Mouse (Mus musculus): ENCODE measurements at regions not wholly inside any gene's neighbourhood (a gene's known extent, or its start where the extent isn't known, plus 50 kb on each side); places are given as distances from the start of the nearest gene placed in this dataset.
A peak's percentile ranks its signal among the peaks of the same experiment; 100 is the strongest.

GRCm38 (mm10) chr3:133744552-133745118 lies 199.7 kb upstream of the Tet2 start:
- no peak for DNase-seq (ENCODE audit: low spot score in 2 of 2)
- intact Hi-C loops (cut with DNase I) = no loop called here

GRCm38 (mm10) chr3:133748756-133749737 lies 204.1 kb upstream of the Tet2 start:
- intact Hi-C loops (cut with DNase I) = no loop called here

GRCm38 (mm10) chr3:133750061-133750460 lies 205.1 kb upstream of the Tet2 start:
- intact Hi-C loops (cut with DNase I) = loop anchor here (10.0 kb wide), 1 partner anchor 415 kb away; no protein-coding TSS in a partner anchor
- no peak for DNase-seq (ENCODE audit: low spot score in 2 of 2)

More at GRCm38 (mm10) chr3:133748756-133749737, 204.1 kb upstream of the Tet2 start:
- no peak for DNase-seq (ENCODE audit: low spot score in 2 of 2)

GRCm38 (mm10) chr3:133750606-133751005 lies 205.7 kb upstream of the Tet2 start:
- no peak for DNase-seq (ENCODE audit: low spot score in 2 of 2)
- intact Hi-C loops (cut with DNase I) = loop anchor here (10.0 kb wide), 1 partner anchor 416 kb away; no protein-coding TSS in a partner anchor

- intact Hi-C loops (cut with DNase I) = loop anchor here (10.0 kb wide), 1 partner anchor 416 kb away; no protein-coding TSS in a partner anchor
- DNase-seq (ENCODE audit: low spot score in 2 of 2) = no peak
Observed at GRCm38 (mm10) chr3:133751011-133751410, 206.1 kb upstream of the Tet2 start.

GRCm38 (mm10) chr3:133751565-133751964 lies 206.6 kb upstream of the Tet2 start:
- DNase-seq (ENCODE audit: low spot score in 2 of 2) = no peak
- intact Hi-C loops (cut with DNase I) = loop anchor here (10.0 kb wide), 1 partner anchor 417 kb away; no protein-coding TSS in a partner anchor

GRCm38 (mm10) chr3:133753041-133753440 lies 208.1 kb upstream of the Tet2 start:
- intact Hi-C loops (cut with DNase I) = loop anchor here (10.0 kb wide), 1 partner anchor 418 kb away; no protein-coding TSS in a partner anchor
- DNase-seq (ENCODE audit: low spot score in 2 of 2) = no peak

- intact Hi-C loops (cut with DNase I) = loop anchor here (2.0 to 10.0 kb wide), 2 partner anchors 209 to 419 kb away; partner anchors contain the start of gene Tet2
- DNase-seq (ENCODE audit: low spot score in 2 of 2) = no peak
Observed at GRCm38 (mm10) chr3:133754006-133754910, 209.3 kb upstream of the Tet2 start.

- intact Hi-C loops (cut with DNase I) = loop anchor here (2.0 to 10.0 kb wide), 2 partner anchors 210 to 420 kb away; partner anchors contain the start of gene Tet2
- peak; percentile 83 to 90 for DNase-seq (ENCODE audit: low spot score in 2 of 2)
Observed at GRCm38 (mm10) chr3:133754911-133755259, 209.9 kb upstream of the Tet2 start.

GRCm38 (mm10) chr3:133757756-133758420 lies 212.9 kb upstream of the Tet2 start:
- intact Hi-C loops (cut with DNase I) = loop anchor here (10.0 kb wide), 1 partner anchor 423 kb away; no protein-coding TSS in a partner anchor
- peak in 1 of 2 experiments; percentile 15 for DNase-seq (ENCODE audit: low spot score in 2 of 2)

- intact Hi-C loops (cut with DNase I) = loop anchor here (10.0 kb wide), 1 partner anchor 424 kb away; no protein-coding TSS in a partner anchor
- no peak for DNase-seq (ENCODE audit: low spot score in 2 of 2)
Observed at GRCm38 (mm10) chr3:133758421-133758820, 213.5 kb upstream of the Tet2 start.

GRCm38 (mm10) chr3:133759611-133760010 lies 214.7 kb upstream of the Tet2 start:
- no peak for DNase-seq (ENCODE audit: low spot score in 2 of 2)
- intact Hi-C loops (cut with DNase I) = loop anchor here (10.0 kb wide), 1 partner anchor 425 kb away; no protein-coding TSS in a partner anchor

- intact Hi-C loops (cut with DNase I) = no loop called here
- no peak for DNase-seq (ENCODE audit: low spot score in 2 of 2)
Observed at GRCm38 (mm10) chr3:133760221-133760620, 215.3 kb upstream of the Tet2 start.

GRCm38 (mm10) chr3:133763721-133764120 lies 218.8 kb upstream of the Tet2 start:
- DNase-seq (ENCODE audit: low spot score in 2 of 2) = no peak
- intact Hi-C loops (cut with DNase I) = no loop called here

- intact Hi-C loops (cut with DNase I) = no loop called here
Observed at GRCm38 (mm10) chr3:133773490-133773889, 228.6 kb upstream of the Tet2 start.

GRCm38 (mm10) chr3:133774229-133774628 lies 229.3 kb upstream of the Tet2 start:
- intact Hi-C loops (cut with DNase I) = no loop called here
- no peak for DNase-seq (ENCODE audit: low spot score in 2 of 2)

More at GRCm38 (mm10) chr3:133773490-133773889, 228.6 kb upstream of the Tet2 start:
- no peak for DNase-seq (ENCODE audit: low spot score in 2 of 2)

GRCm38 (mm10) chr3:133776013-133776412 lies 231.1 kb upstream of the Tet2 start:
- intact Hi-C loops (cut with DNase I) = no loop called here
- no peak for DNase-seq (ENCODE audit: low spot score in 2 of 2)

- intact Hi-C loops (cut with DNase I) = no loop called here
- DNase-seq (ENCODE audit: low spot score in 2 of 2) = no peak
Observed at GRCm38 (mm10) chr3:133779161-133779789, 234.3 kb upstream of the Tet2 start.

Measured in left cerebral cortex, postnatal 36 days (tissue).